Mouse (Mus musculus) heart, embryonic 11.5 days (tissue): Measurements from ENCODE around the gene Col1a1. TPM values are rescaled to one million over a fixed set of nuclear protein-coding genes. Genes with fewer than 3 reads are reported as not detected.

ENCODE experiments used
- ATAC-seq: fragments of 200-750 bp; cut with Nextera tagmentation; replicated peaks from 2 replicates; pipeline ENCODE4 v1.8.0; 2017; ENCODE audit warnings: moderate library complexity; ENCODE audit not compliant: insufficient number of reproducible peaks, low FRiP score, low TSS enrichment
- H3K27ac ChIP-seq: fragments of 300-500 bp; sonication (generic); 2 replicates; pipeline ENCODE4 v1.5.1; 2014; ENCODE audit warnings: mild to moderate bottlenecking, low read depth, low read length
- H3K27me3 ChIP-seq: fragments of 300-500 bp; sonication (generic); 2 replicates; pipeline ENCODE4 v1.6.1; 2014; ENCODE audit warnings: mild to moderate bottlenecking, low read length, mixed read lengths; ENCODE audit not compliant: control insufficient read depth, insufficient read depth
- H3K36me3 ChIP-seq: fragments of 300-500 bp; sonication (generic); 2 replicates; pipeline ENCODE4 v1.6.1; 2014; ENCODE audit warnings: mild to moderate bottlenecking, low read length, moderate library complexity, mixed read lengths; ENCODE audit not compliant: control insufficient read depth, insufficient read depth
- H3K4me1 ChIP-seq: fragments of 300-500 bp; sonication (generic); 2 replicates; pipeline ENCODE4 v1.6.1; 2014; ENCODE audit warnings: low read length; ENCODE audit not compliant: control insufficient read depth, insufficient read depth
- H3K4me2 ChIP-seq: fragments of 300-500 bp; sonication (generic); 2 replicates; pipeline ENCODE4 v1.6.1; 2014; ENCODE audit warnings: mild to moderate bottlenecking, moderate library complexity
- H3K4me3 ChIP-seq: fragments of 300-500 bp; sonication (generic); 2 replicates; pipeline ENCODE4 v1.5.1; 2014; ENCODE audit warnings: low read depth, low read length
- H3K9ac ChIP-seq: fragments of 300-500 bp; sonication (generic); 2 replicates; pipeline ENCODE4 v1.6.1; 2014; ENCODE audit warnings: mild to moderate bottlenecking, low read depth, low read length, moderate library complexity
- H3K9me3 ChIP-seq: fragments of 300-500 bp; sonication (generic); replicated peaks from 2 replicates; pipeline ENCODE4 v1.6.1; 2016; ENCODE audit warnings: low read length; ENCODE audit not compliant: control insufficient read depth
- WGBS: fragments of 180-500 bp; shearing (Covaris S2); extraction: QIAGEN DNeasy Blood & Tissue Kit; methylation state at CpG from one replicate; pipeline ENCODE4 v1.1.7; 2014; ENCODE audit not compliant: insufficient replicate concordance; 5-methylcytosine and 5-hydroxymethylcytosine counted together
- polyA plus RNA-seq: library from polyadenylated mRNA; unstranded; fragments of >200 nt; fragmentation: Nextera tagmentation; extraction: Ambion mirVana; gene quantifications from 2 replicates; pipeline ENCODE4 v1.2.1, GENCODE M21; 2014

The Col1a1 gene
- polyA plus RNA-seq, 1 experiment from 2014 or later: 129 TPM

DNA sequence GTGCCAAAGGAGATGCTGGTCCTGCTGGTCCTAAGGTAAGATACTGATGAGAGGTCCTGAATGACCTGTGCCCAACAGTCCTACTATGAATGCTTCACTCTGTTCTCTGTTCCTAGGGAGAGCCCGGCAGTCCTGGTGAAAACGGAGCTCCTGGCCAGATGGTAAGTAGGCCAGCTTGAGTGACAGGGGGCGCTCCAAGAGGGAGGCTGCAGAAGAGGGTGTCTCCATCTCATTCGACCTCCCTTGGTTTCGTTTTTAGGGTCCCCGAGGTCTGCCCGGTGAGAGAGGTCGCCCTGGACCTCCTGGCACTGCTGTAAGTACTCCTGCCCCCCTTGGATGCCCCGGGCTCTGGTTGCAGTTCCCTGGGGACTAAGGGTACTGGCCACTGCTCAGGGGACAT is 5.1 kb downstream of the Col1a1 start:
- Histone ChIP-seq H3K27ac (no peak overlapping the region), H3K27me3 (peaks cover 16% of the 10 kb centered on the region), H3K36me3 (no peaks in the 10 kb centered on the region)

DNA sequence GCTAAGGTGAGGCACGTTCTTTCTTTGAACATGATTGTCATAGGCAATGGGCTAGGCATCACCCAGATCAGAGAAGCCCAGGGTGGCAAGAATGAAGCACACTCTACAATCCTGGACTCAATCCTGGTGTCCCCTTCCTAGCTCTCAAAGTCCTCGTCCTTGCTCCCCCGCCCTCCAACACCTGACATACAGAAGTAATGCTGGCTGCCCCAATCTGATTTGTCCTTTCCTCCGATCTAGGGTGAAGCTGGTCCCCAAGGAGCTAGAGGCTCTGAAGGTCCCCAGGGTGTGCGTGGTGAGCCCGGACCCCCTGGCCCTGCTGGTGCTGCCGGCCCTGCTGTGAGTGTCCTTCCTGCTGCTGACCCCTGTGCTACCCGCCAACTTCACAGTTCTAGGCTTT is 5.8 kb downstream of the Col1a1 start:
- Histone ChIP-seq H3K4me1 (peaks cover 10% of the 10 kb centered on the region; the same call in 1 of the 2 replicates), H3K4me3 (no peak overlapping the region), H3K9ac (no peak overlapping the region), H3K36me3 (no peaks in the 10 kb centered on the region), H3K9me3 (no peaks in the 10 kb centered on the region), H3K4me2 (no peak overlapping the region), H3K27ac (no peak overlapping the region), H3K27me3 (peaks cover 17% of the 10 kb centered on the region)
- WGBS: 70% methylated on average over 8 of the region's 8 CpGs
- ATAC-seq: no peak

More for the DNA sequence above, 5.1 kb downstream of the Col1a1 start:
- Histone ChIP-seq H3K9me3 (no peaks in the 10 kb centered on the region), H3K9ac (no peak overlapping the region), H3K4me1 (peaks cover 10% of the 10 kb centered on the region; the same call in 1 of the 2 replicates), H3K4me2 (no peak overlapping the region), H3K4me3 (no peak overlapping the region)
- no peak for ATAC-seq
- WGBS: 28% methylated on average over 9 of the region's 9 CpGs

DNA sequence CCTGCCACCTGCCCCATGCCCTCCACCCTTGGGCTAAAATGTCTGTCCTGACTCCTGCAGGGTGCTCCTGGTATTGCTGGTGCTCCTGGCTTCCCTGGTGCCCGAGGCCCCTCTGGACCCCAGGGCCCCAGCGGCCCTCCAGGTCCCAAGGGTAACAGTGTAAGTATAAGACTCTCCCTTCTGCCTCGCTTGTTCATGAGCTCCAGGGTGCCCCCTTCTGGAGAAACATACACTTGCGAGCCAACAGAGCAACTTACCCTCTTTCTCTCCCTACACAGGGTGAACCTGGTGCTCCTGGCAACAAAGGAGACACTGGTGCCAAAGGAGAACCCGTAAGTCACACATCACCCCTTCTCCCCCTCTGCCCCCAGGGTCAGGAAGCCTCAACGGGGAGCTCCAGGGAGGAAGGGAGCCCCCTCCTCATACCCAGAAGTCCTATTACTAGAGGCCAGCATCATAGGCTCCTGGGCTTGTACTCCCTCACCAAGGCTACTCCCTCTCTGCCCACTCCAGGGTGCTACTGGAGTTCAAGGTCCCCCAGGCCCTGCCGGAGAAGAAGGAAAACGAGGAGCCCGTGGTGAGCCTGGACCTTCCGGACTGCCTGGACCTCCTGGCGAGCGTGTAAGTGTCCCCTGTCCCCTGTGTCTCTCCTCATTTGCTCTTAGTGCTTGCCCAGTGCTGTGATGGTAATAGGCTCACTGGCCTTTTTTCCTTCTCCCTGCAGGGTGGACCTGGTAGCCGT is 6.4 kb downstream of the Col1a1 start:
- Histone ChIP-seq H3K9me3 (no peaks in the 10 kb centered on the region), H3K9ac (no peak overlapping the region), H3K4me1 (peaks cover 5% of the 10 kb centered on the region; the same call in 1 of the 2 replicates), H3K27ac (no peak overlapping the region), H3K27me3 (peaks cover 20% of the 10 kb centered on the region), H3K4me2 (no peak overlapping the region), H3K36me3 (peaks cover 5% of the 10 kb centered on the region; the same call in 1 of the 2 replicates), H3K4me3 (no peak overlapping the region)
- 43% methylated on average over 13 of the region's 13 CpGs for WGBS
- no peak for ATAC-seq

DNA sequence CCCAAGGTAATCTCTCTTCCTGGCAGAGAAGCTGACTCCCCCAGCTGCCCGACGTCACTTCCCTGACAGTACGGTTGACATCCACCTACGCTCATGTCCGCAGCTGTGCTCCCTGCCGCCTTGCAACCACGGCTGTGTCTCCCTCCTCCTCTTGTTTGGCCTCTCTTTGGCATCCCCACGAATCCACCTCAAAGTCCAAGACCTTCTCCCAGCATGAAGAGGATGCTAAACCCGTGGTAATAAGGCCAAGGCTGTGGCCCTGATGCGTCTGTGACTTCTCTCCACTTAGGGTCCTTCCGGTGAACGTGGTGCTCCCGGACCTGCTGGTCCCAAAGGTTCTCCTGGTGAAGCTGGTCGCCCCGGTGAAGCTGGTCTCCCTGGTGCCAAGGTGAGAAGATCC is 7.0 kb downstream of the Col1a1 start:
- Histone ChIP-seq H3K9me3 (no peaks in the 10 kb centered on the region), H3K36me3 (peaks cover 6% of the 10 kb centered on the region; the same call in 1 of the 2 replicates), H3K4me3 (no peak overlapping the region), H3K27ac (no peak overlapping the region), H3K4me2 (no peak overlapping the region), H3K9ac (no peak overlapping the region), H3K4me1 (no peaks in the 10 kb centered on the region), H3K27me3 (peaks cover 20% of the 10 kb centered on the region)
- WGBS: 72% methylated on average over 15 of the region's 15 CpGs
- no peak for ATAC-seq

- Histone ChIP-seq H3K27me3 (peaks cover 17% of the 10 kb centered on the region), H3K9ac (no peak overlapping the region), H3K36me3 (peaks cover 6% of the 10 kb centered on the region; the same call in 1 of the 2 replicates), H3K4me1 (no peaks in the 10 kb centered on the region), H3K27ac (peak overlapping the region; percentile 0; the same call in 1 of the 2 replicates), H3K9me3 (no peaks in the 10 kb centered on the region), H3K4me3 (no peak overlapping the region), H3K4me2 (no peak overlapping the region)
- 30% methylated on average over 8 of the region's 8 CpGs for WGBS
- no peak for ATAC-seq
Observed at GRCm38 (mm10) chr11:94944295-94944694, 8.3 kb downstream of the Col1a1 start.

DNA sequence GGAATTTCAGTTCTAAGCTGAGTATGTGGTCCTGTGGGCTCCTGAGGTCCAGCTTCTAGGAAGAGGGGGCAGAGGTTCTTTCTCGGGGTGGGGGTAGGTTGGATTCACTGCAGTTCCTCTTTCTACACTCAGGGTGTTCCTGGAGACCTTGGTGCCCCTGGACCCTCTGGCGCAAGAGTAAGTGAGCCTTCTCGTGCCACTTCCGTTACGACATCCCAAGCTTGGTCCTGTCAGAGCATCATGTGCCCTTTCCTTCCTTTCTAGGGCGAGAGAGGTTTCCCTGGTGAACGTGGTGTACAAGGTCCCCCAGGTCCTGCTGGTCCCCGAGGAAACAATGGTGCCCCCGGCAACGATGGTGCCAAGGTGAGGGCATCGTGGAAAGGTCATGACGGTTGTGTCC is 9.2 kb downstream of the Col1a1 start:
- H3K4me1 ChIP-seq: no peaks in the 10 kb centered on the region
- H3K9me3 ChIP-seq: no peaks in the 10 kb centered on the region
- peaks cover 13% of the 10 kb centered on the region for H3K27me3 ChIP-seq
- 77% methylated on average over 12 of the region's 12 CpGs for WGBS
- peaks cover 6% of the 10 kb centered on the region; the same call in 1 of the 2 replicates for H3K36me3 ChIP-seq
- H3K9ac ChIP-seq: no peak overlapping the region
- H3K4me3 ChIP-seq: no peak overlapping the region
- no peak for ATAC-seq
- no peak overlapping the region for H3K27ac ChIP-seq
- H3K4me2 ChIP-seq: no peak overlapping the region

DNA sequence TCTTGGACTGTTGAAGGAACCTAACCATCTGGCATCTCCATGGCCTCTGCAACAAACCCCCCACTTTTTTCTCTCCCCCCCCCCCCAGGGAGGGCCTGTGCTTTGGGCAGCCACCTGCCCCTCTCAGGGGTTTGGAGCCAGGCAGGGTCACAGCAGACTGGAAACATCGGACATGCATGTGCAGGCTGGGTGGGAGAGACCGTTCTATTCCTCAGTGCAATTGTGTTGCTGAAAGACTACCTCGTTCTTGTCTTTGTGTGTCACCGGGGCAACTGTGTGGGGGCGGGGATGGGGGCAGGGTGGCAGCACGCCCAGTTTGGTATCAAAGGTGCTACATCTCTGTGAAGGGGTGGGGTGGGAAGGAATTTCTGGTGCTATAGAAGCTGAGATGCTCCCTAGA is 16.1 kb downstream of the Col1a1 start:
- WGBS: 21% methylated on average over 6 of the region's 6 CpGs
- H3K27ac ChIP-seq: no peak overlapping the region

DNA sequence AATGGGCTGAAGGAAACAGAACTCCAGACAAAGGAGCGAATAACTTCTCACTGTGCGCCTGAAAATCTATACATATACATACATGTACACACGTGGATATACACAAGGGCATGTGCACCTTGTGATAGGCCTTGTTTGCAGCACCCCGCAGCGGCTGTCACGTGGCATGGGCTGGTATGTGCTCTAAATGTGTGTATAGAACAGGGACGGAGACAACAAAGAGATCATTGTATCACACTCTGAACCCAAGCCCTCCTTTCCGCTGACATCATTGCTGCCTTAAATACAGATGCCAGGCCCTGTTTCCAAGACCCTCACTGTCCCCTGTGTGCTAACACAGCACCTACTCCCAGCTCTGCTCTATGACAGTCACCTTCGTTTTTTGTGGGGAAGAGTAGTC is 19.1 kb downstream of the Col1a1 start:
- WGBS: 64% methylated on average over 9 of the region's 9 CpGs
- no peak overlapping the region for H3K4me3 ChIP-seq
- H3K9me3 ChIP-seq: no peaks in the 10 kb centered on the region
- no peak overlapping the region for H3K9ac ChIP-seq
- H3K4me2 ChIP-seq: no peak overlapping the region
- H3K4me1 ChIP-seq: peaks cover 9% of the 10 kb centered on the region; the same call in 1 of the 2 replicates
- H3K27me3 ChIP-seq: 0 out of 2 replicates have a peak, but pooled peaks cover 4% of the 10 kb centered on the region
- no peak overlapping the region for H3K27ac ChIP-seq
- H3K36me3 ChIP-seq: no peaks in the 10 kb centered on the region
- no peak for ATAC-seq

More for the DNA sequence above, 16.1 kb downstream of the Col1a1 start:
- Histone ChIP-seq H3K4me1 (peaks cover 2% of the 10 kb centered on the region; the same call in 1 of the 2 replicates), H3K9me3 (no peaks in the 10 kb centered on the region), H3K9ac (no peak overlapping the region), H3K27me3 (peaks cover 10% of the 10 kb centered on the region; the same call in 1 of the 2 replicates), H3K4me2 (no peak overlapping the region), H3K36me3 (peaks cover 4% of the 10 kb centered on the region; the same call in 1 of the 2 replicates), H3K4me3 (no peak overlapping the region)
- no peak for ATAC-seq
